Mouse (Mus musculus): ENCODE data around the gene Nfatc4. TPM values are rescaled to one million over a fixed set of nuclear protein-coding genes. Genes with fewer than 3 reads are reported as not detected.

Gene Nfatc4
- polyA plus RNA-seq, 1 experiment from 2014 or later = 157 TPM

- no peak for DNase-seq (ENCODE audit: low spot score)
- H3K9me3 ChIP-seq (replicated peaks) = no peaks in the 10 kb centered on the region
- WGBS = 23% methylated on average over 11 of the region's 11 CpGs
- H3K4me1 ChIP-seq = peaks cover 38% of the 10 kb centered on the region
- H3K36me3 ChIP-seq = no peaks in the 10 kb centered on the region
- H3K27ac ChIP-seq = peak overlapping the region; percentile 62; the same call in 1 of the 2 replicates
- peak overlapping the region; percentile 56 for H3K4me3 ChIP-seq
- peaks cover 76% of the 10 kb centered on the region for H3K27me3 ChIP-seq (ENCODE audit: low read depth, poor library complexity, severe bottlenecking)
These were observed 35.2 kb upstream of the Nfatc4 start for GRCm38 (mm10) chr14:55787731-55788130.

DNA sequence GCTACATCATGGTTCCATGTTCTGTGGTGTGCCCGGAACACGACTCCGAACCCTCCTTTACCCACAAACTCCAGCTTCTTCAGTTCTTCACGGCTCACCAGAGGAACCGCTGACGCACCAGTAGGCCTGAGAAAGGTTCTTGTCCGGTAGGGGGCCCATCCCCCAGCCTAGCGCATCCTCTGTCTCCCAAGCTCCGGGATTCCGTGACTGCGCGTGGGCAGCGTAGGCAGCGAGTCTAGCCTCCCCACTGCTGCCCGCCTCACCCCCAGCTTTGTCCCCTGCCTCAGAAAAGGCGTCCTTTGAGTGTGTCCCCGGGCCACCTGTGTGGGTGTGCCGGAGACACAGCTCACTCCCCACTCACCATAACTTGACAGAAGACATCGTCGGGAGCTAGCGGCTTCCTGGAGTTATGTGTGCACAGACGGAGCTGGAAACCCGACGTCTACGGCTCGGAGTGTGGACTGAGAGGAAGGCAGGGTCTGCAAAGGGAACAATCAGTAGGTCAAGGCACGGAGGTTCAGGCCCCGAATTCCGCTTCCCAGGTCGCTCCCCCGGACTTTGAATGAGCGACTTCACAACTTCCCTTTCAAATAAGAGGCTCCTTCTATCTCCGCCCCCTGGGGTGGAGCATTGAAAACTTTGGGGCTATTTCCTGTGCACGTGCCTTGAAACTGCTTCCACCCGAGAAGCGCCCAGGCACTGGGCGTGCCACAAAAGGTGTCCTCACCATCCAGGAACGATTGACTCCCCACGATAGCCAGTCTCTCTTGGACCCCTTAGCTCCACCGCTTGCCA, 34.5 kb upstream of the Nfatc4 start, which contains the start of gene Ripk3:
Gene Ripk3 (minus strand): TSS at position 610 of the 795 bp plus-strand sequence.
- Histone ChIP-seq H3K27me3 (ENCODE audit: low read depth, poor library complexity, severe bottlenecking) (peaks cover 72% of the 10 kb centered on the region), H3K4me3 (peak within 1 kb of the TSS; percentile 56), H3K9me3 (replicated peaks) (no peaks in the 10 kb centered on the region), H3K27ac (peak within 1 kb of the TSS; percentile 62), H3K4me1 (peaks cover 31% of the 10 kb centered on the region), H3K36me3 (no peaks in the 10 kb centered on the region)
- WGBS = 3% methylated on average over 40 of the region's 40 CpGs
- DNase-seq (ENCODE audit: low spot score) = peak; percentile 46

DNA sequence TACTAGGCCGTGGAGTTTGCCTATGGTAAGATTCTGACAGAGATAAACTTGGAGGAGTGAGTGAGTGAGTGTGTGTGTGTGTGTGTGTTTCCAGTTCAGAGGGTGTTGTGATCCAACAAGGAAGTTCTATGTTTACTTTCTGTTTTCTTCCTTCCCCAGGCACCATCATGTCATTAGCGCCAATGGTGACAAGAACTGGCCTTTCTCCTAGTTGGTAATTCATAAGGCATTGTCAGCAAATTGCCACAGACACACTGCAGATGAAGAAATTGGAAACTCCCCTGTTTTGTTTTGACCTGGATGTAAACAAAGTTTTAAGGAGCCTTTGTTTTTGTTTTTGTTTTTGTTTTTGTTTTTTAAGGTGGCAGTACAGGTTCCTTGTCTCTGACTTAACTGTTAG, 29.5 kb upstream of the Nfatc4 start:
- Histone ChIP-seq H3K36me3 (no peaks in the 10 kb centered on the region), H3K9me3 (replicated peaks) (no peaks in the 10 kb centered on the region), H3K27ac (no peak overlapping the region), H3K4me1 (peaks cover 4% of the 10 kb centered on the region), H3K4me3 (no peak overlapping the region), H3K27me3 (ENCODE audit: low read depth, poor library complexity, severe bottlenecking) (peaks cover 22% of the 10 kb centered on the region)
- DNase-seq (ENCODE audit: low spot score) = no peak
- 64% methylated on average over 2 of the region's 2 CpGs for WGBS

- 73% methylated on average over 2 of the region's 2 CpGs for WGBS
- no peak for DNase-seq (ENCODE audit: low spot score)
These were observed 29.0 kb upstream of the Nfatc4 start for GRCm38 (mm10) chr14:55793946-55794345.

GRCm38 (mm10) chr14:55795380-55796163, 27.4 kb upstream of the Nfatc4 start:
- DNase-seq (ENCODE audit: low spot score) = no peak
- no peak overlapping the region for H3K27ac ChIP-seq
- no peaks in the 10 kb centered on the region for H3K36me3 ChIP-seq
- no peak overlapping the region for H3K4me3 ChIP-seq
- peaks cover under 1% of the 10 kb centered on the region; the same call in 1 of the 2 replicates for H3K27me3 ChIP-seq (ENCODE audit: low read depth, poor library complexity, severe bottlenecking)
- no peaks in the 10 kb centered on the region for H3K9me3 ChIP-seq (replicated peaks)
- H3K4me1 ChIP-seq = no peaks in the 10 kb centered on the region
- WGBS = 85% methylated on average over 15 of the region's 15 CpGs

More at GRCm38 (mm10) chr14:55793946-55794345, 29.0 kb upstream of the Nfatc4 start:
- peaks cover 17% of the 10 kb centered on the region for H3K27me3 ChIP-seq (ENCODE audit: low read depth, poor library complexity, severe bottlenecking)
- H3K4me1 ChIP-seq = no peaks in the 10 kb centered on the region
- no peaks in the 10 kb centered on the region for H3K36me3 ChIP-seq
- no peak overlapping the region for H3K4me3 ChIP-seq
- H3K27ac ChIP-seq = no peak overlapping the region
- H3K9me3 ChIP-seq (replicated peaks) = no peaks in the 10 kb centered on the region

- peaks cover 7% of the 10 kb centered on the region; the same call in 1 of the 2 replicates for H3K4me1 ChIP-seq
- peak overlapping the region; percentile 61 for H3K27ac ChIP-seq
- peak overlapping the region; percentile 60 for H3K4me3 ChIP-seq
- H3K9me3 ChIP-seq (replicated peaks) = no peaks in the 10 kb centered on the region
- no peaks in the 10 kb centered on the region for H3K27me3 ChIP-seq (ENCODE audit: low read depth, poor library complexity, severe bottlenecking)
- peak; percentile 84 for DNase-seq (ENCODE audit: low spot score)
- 20% methylated on average over 16 of the region's 16 CpGs for WGBS
- no peaks in the 10 kb centered on the region for H3K36me3 ChIP-seq
These were observed 8.1 kb upstream of the Nfatc4 start for GRCm38 (mm10) chr14:55814885-55815284.

DNA sequence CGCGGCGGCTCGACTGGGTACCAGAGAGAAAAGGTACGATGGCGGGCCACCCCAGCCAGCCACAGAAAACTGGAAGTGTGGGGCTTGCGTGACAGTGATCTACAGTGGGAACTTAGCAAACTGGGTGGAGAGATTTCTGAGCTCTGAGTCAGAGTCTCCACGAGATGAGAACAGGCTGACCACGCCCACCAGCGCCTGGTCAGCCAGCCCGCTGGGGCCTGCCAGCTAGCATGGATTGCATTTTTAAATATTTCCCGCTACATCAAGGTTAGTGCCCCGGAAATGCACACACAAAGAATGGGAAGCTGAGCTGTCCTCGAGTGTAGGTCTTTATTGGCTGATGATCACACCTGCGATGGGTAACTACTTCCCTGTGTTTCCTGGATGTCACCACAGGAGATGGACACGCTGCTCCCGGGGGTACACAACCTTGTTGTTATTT, 7.6 kb upstream of the Nfatc4 start:
- Histone ChIP-seq H3K27ac (peak overlapping the region; percentile 61), H3K36me3 (no peaks in the 10 kb centered on the region), H3K4me1 (peaks cover 7% of the 10 kb centered on the region; the same call in 1 of the 2 replicates), H3K4me3 (peak overlapping the region; percentile 60), H3K27me3 (ENCODE audit: low read depth, poor library complexity, severe bottlenecking) (no peaks in the 10 kb centered on the region), H3K9me3 (replicated peaks) (no peaks in the 10 kb centered on the region)
- no peak for DNase-seq (ENCODE audit: low spot score)
- WGBS = 24% methylated on average over 17 of the region's 17 CpGs

- no peaks in the 10 kb centered on the region for H3K9me3 ChIP-seq (replicated peaks)
- WGBS = 85% methylated on average over 7 of the region's 7 CpGs
- H3K4me3 ChIP-seq = no peak overlapping the region
- no peak for DNase-seq (ENCODE audit: low spot score)
- no peak overlapping the region for H3K27ac ChIP-seq
- H3K27me3 ChIP-seq (ENCODE audit: low read depth, poor library complexity, severe bottlenecking) = no peaks in the 10 kb centered on the region
- peaks cover 31% of the 10 kb centered on the region for H3K4me1 ChIP-seq
- H3K36me3 ChIP-seq = no peaks in the 10 kb centered on the region
These were observed 3.0 kb upstream of the Nfatc4 start for GRCm38 (mm10) chr14:55819845-55820405.

DNA sequence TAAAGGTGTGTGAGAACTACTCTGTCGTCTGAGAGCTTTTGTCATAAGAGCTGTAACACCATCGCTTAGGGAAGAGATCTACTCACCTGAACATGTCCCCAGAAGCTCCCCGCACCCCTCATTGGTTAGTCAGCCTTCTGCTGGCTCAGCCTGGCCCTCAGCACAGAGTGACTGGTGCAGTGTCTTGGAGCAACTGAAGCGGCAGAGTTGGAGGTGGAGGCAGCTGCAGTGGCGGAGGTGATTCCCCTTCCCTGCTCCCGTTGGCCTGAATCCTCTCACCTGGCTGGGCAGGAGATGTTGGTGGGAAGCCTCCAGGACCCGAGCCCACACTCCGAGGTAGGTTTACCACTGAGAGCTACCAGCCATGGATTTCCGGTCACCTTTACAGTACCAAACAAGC, 2.4 kb upstream of the Nfatc4 start:
- DNase-seq (ENCODE audit: low spot score) = no peak
- H3K4me1 ChIP-seq = peaks cover 26% of the 10 kb centered on the region
- no peaks in the 10 kb centered on the region for H3K36me3 ChIP-seq
- H3K4me3 ChIP-seq = no peak overlapping the region
- 89% methylated on average over 9 of the region's 9 CpGs for WGBS
- no peak overlapping the region for H3K27ac ChIP-seq
- H3K9me3 ChIP-seq (replicated peaks) = no peaks in the 10 kb centered on the region
- H3K27me3 ChIP-seq (ENCODE audit: low read depth, poor library complexity, severe bottlenecking) = no peaks in the 10 kb centered on the region

- peaks cover 15% of the 10 kb centered on the region for H3K36me3 ChIP-seq
- H3K4me1 ChIP-seq = peaks cover 42% of the 10 kb centered on the region
- H3K9me3 ChIP-seq (replicated peaks) = no peaks in the 10 kb centered on the region
- peak overlapping the region; percentile 98 for H3K27ac ChIP-seq
- peak overlapping the region; percentile 83 for H3K4me3 ChIP-seq
- DNase-seq (ENCODE audit: low spot score) = peak; percentile 91
- 7% methylated on average over 13 of the region's 13 CpGs for WGBS
- H3K27me3 ChIP-seq (ENCODE audit: low read depth, poor library complexity, severe bottlenecking) = no peaks in the 10 kb centered on the region
These were observed 431 bp upstream of the Nfatc4 start for GRCm38 (mm10) chr14:55822435-55822990.

DNA sequence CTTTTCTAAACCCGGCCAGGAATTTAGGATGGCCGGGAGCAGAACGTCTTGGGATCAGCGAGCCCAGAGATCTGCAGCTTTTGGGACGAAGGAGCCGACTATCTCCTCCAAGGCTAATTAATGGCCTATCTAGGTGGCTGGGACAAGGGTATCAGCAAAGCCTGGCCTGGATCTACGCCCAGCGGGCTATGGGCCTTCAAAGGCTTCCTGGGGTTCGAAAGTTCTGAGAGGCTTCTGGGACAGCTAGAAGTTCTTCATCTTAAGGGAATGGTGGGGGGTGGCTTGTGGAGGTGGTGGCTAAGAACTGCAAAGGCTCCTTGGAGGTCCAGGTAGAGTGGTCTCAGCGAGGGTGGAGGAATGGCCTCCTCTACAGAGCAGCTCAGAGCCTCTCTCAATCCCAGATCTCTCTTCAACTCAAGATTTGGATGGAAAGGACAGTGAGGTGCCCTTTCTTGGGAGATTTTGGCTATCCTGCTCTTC, 1.1 kb downstream of the Nfatc4 start:
- no peak for DNase-seq (ENCODE audit: low spot score)
- Histone ChIP-seq H3K36me3 (peaks cover 31% of the 10 kb centered on the region), H3K4me3 (peak overlapping the region; percentile 83), H3K27ac (peak overlapping the region; percentile 98), H3K9me3 (replicated peaks) (no peaks in the 10 kb centered on the region), H3K4me1 (peaks cover 57% of the 10 kb centered on the region), H3K27me3 (ENCODE audit: low read depth, poor library complexity, severe bottlenecking) (no peaks in the 10 kb centered on the region)
- WGBS = under 1% methylated on average over 10 of the region's 10 CpGs

DNA sequence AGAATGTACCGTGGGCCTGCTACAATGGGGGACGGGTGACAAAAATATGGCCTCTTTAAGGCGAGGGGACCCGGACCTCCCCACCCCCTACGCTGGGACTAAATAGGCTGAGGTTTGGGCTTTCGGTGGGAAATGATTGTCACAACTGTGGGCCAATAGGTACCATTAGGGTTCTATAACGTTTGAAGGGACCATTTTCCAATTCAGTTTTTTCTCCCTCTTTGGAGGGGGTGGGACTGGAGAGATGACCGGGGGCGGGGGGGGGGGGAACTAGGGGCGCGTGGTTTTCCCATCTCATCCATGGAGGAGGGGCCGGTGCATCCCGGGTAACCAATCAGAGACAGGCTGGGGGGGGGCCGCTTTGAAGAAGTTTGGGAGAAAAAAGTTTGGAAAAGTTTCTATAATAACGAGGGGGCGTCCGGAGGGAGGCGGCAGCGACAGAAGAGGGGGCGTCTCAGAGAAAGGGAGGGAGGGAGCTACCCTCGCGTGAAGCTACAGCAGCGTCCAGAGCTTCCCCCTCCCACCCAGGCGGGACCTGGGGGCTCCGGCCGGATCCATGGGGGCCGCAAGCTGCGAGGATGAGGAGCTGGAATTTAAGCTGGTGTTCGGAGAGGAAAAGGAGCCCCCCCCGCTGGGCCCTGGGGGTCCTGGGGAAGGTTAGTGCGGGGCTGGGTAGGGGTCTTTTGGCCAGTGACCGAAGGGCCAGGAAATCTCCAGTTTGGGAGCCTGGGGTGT, 1.7 kb downstream of the Nfatc4 start:
- Histone ChIP-seq H3K27ac (peak overlapping the region; percentile 98), H3K27me3 (ENCODE audit: low read depth, poor library complexity, severe bottlenecking) (no peaks in the 10 kb centered on the region), H3K36me3 (peaks cover 37% of the 10 kb centered on the region), H3K4me3 (peak overlapping the region; percentile 83), H3K9me3 (replicated peaks) (no peaks in the 10 kb centered on the region), H3K4me1 (peaks cover 63% of the 10 kb centered on the region)
- under 1% methylated on average over 32 of the region's 32 CpGs for WGBS
- peak; percentile 86 for DNase-seq (ENCODE audit: low spot score)
